Comparison of ENCODE assay signal across 8 mouse cellular contexts in genomic region chrX:48341141-48341540, GRCm38 (mm10). TPM values are rescaled to one million over a fixed set of nuclear protein-coding genes. Genes with fewer than 3 reads are reported as not detected.
A peak's percentile ranks its signal among the peaks of the same experiment; 100 is the strongest.
DNase-seq lines count a peak whose midpoint lies in the region; ATAC-seq and TF ChIP-seq lines count a peak whose summit lies in the region.

TSS of gene Bcorl1 (plus strand) at chrX:48341358.

- H3K27ac ChIP-seq in intestine, postnatal 0 days (ENCODE audit: low read depth, low read length): peak within 1 kb of the TSS; percentile 54
- H3K27ac ChIP-seq in limb, embryonic 12.5 days: peak within 1 kb of the TSS; percentile 77
- no peak within 1 kb of the TSS for H3K27ac ChIP-seq in midbrain, embryonic 12.5 days (replicated peaks)

- 24% methylated on average over 13 of the region's 33 CpGs for WGBS in intestine, postnatal 0 days
- 15% methylated on average over 18 of the region's 33 CpGs for WGBS in limb, embryonic 12.5 days
- WGBS in midbrain, embryonic 12.5 days: 25% methylated on average over 19 of the region's 33 CpGs

- TF ChIP-seq CTCF in intestine, postnatal 0 days (IDR thresholded peaks at IDR 0.05; ENCODE audit: low read depth): no peak

- no peaks in the 10 kb centered on the region for H3K4me1 ChIP-seq in intestine, postnatal 0 days (replicated peaks; ENCODE audit: control insufficient read depth, insufficient read depth, low read length)
- 0 out of 2 replicates have a peak, but pooled peaks cover 1% of the 10 kb centered on the region for H3K4me1 ChIP-seq in limb, embryonic 12.5 days (replicated peaks)
- H3K4me1 ChIP-seq in midbrain, embryonic 12.5 days: no peaks in the 10 kb centered on the region

- H3K27me3 ChIP-seq in intestine, postnatal 0 days (replicated peaks; ENCODE audit: control insufficient read depth, insufficient read depth, low read length): no peaks in the 10 kb centered on the region
- H3K27me3 ChIP-seq in limb, embryonic 12.5 days: peaks cover 53% of the 10 kb centered on the region
- no peaks in the 10 kb centered on the region; the same call in none of the 2 replicates for H3K27me3 ChIP-seq in midbrain, embryonic 12.5 days

- peak; percentile 30 to 33 for DNase-seq in right cerebral cortex, postnatal 10 days (ENCODE audit: low spot score in 2 of 2)
- DNase-seq in right cerebral cortex, postnatal 36 days (ENCODE audit: low spot score in 2 of 2): no peak
- peak; percentile 20 to 30 for DNase-seq in cerebellum, postnatal 25 days
- DNase-seq in testis, postnatal 14 days (ENCODE audit: low spot score): peak; percentile 60

- peak within 1 kb of the TSS; percentile 40; the same call in 1 of the 2 replicates for H3K9ac ChIP-seq in intestine, postnatal 0 days (ENCODE audit: low read depth, low read length)
- H3K9ac ChIP-seq in limb, embryonic 12.5 days (replicated peaks): peak within 1 kb of the TSS; percentile 61
- peak within 1 kb of the TSS; percentile 56 for H3K9ac ChIP-seq in midbrain, embryonic 12.5 days (replicated peaks)

- H3K4me3 ChIP-seq in intestine, postnatal 0 days (ENCODE audit: low read depth, low read length): peak within 1 kb of the TSS; percentile 56
- H3K4me3 ChIP-seq in limb, embryonic 12.5 days (replicated peaks): peak within 1 kb of the TSS; percentile 55
- peak within 1 kb of the TSS; percentile 60 for H3K4me3 ChIP-seq in midbrain, embryonic 12.5 days

- peak; percentile 42 for ATAC-seq in granulocyte monocyte progenitor cell, adult 5-6 weeks (replicated peaks; ENCODE audit: poor library complexity, severe bottlenecking)
- peak; percentile 26; the same call in 1 of the 2 replicates for ATAC-seq in intestine, postnatal 0 days
- ATAC-seq in limb, embryonic 12.5 days (ENCODE audit: insufficient number of reproducible peaks, insufficient read depth, low FRiP score, low TSS enrichment, low read depth): peak; percentile 24; the same call in 1 of the 2 replicates
- no peak for ATAC-seq in midbrain, embryonic 12.5 days (ENCODE audit: low FRiP score, low read depth)

- H3K9me3 ChIP-seq in intestine, postnatal 0 days (ENCODE audit: control insufficient read depth): no peaks in the 10 kb centered on the region
- no peaks in the 10 kb centered on the region for H3K9me3 ChIP-seq in limb, embryonic 12.5 days
- H3K9me3 ChIP-seq in midbrain, embryonic 12.5 days: no peaks in the 10 kb centered on the region

- H3K36me3 ChIP-seq in intestine, postnatal 0 days (ENCODE audit: control insufficient read depth, insufficient read depth): no peaks in the 10 kb centered on the region
- H3K36me3 ChIP-seq in limb, embryonic 12.5 days: no peaks in the 10 kb centered on the region
- H3K36me3 ChIP-seq in midbrain, embryonic 12.5 days: no peaks in the 10 kb centered on the region

- peak within 1 kb of the TSS; percentile 87 for H3K4me2 ChIP-seq in intestine, postnatal 0 days (replicated peaks; ENCODE audit: low read depth)
- H3K4me2 ChIP-seq in limb, embryonic 12.5 days: peak within 1 kb of the TSS; percentile 72
- peak within 1 kb of the TSS; percentile 75 for H3K4me2 ChIP-seq in midbrain, embryonic 12.5 days (replicated peaks)

RNA-seq across cellular contexts. Expression of gene Bcorl1, which starts in this region (rescaled TPM):
- 15.5 and 16.6 TPM in 2 replicates for total RNA-seq in granulocyte monocyte progenitor cell, adult 5-6 weeks (2014; fragmentation: Nextera tagmentation)
- 3.0 and 9.1 TPM in 2 replicates for total RNA-seq in granulocyte monocyte progenitor cell, adult 5-6 weeks (2017)
- 1.6 and 1.9 TPM in 2 replicates for polyA plus RNA-seq in intestine, postnatal 0 days (2015; fragmentation: Nextera tagmentation; extraction: Ambion mirVana)
- polyA plus RNA-seq in limb, embryonic 12.5 days (2016; fragmentation: Nextera tagmentation; extraction: Ambion mirVana): 5.0 and 5.3 TPM in 2 replicates
- polyA plus RNA-seq in midbrain, embryonic 12.5 days (2016; fragmentation: Nextera tagmentation; extraction: Ambion mirVana): 6.7 and 8.3 TPM in 2 replicates

Comparison
In these comparisons a context has a peak if more than half of its experiments do, and no peak if none do; other contexts are left out.
1. DNase-seq: peak in right cerebral cortex, postnatal 10 days (2 of 2), cerebellum, postnatal 25 days (2 of 2) and testis, postnatal 14 days (single experiment); none in right cerebral cortex, postnatal 36 days (0 of 2).
2. Peak in every context shown above with its lines, with median percentiles within 50 percentile points of each other: H3K4me2 ChIP-seq, H3K4me3 ChIP-seq and H3K9ac ChIP-seq.